Mouse (Mus musculus): ENCODE measurements around the gene Onecut3. TPM values are rescaled to one million over a fixed set of nuclear protein-coding genes. Genes with fewer than 3 reads are reported as not detected.
A peak's percentile ranks its signal among the peaks of the same experiment; 100 is the strongest.

Onecut3 gene
- polyA plus RNA-seq, 1 experiment from 2014 or later: 2.4 TPM

DNA sequence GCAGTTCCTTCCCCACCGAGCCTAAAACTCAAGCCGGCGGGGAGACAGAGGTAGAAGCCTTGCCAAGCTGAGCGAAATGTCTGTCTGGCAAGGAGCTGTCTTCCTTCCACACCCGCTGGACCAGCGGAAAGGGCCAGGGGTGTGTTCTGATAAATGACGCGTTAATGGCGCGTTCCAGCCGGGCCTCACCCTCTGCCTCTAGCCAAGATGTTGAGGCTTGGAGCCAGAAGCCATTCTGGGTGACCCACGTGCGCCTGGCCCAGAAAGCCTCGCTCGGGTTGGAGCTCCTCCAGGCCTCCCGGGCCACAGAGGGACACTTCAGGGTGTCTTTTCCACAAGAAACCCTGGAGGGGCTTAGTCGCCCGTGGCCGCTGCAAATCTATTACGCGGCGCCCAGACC, 4.6 kb upstream of the Onecut3 start:
- no peak for DNase-seq
- ATAC-seq (ENCODE audit: low FRiP score, low TSS enrichment): no peak
- Histone ChIP-seq H3K9me3 (ENCODE audit: control insufficient read depth, low read length) (no peaks in the 10 kb centered on the region), H3K4me3 (replicated peaks; ENCODE audit: low read depth, low read length) (no peak overlapping the region), H3K9ac (replicated peaks; ENCODE audit: low read length) (no peak overlapping the region), H3K4me1 (ENCODE audit: control insufficient read depth, insufficient read depth, low read length) (peaks cover 5% of the 10 kb centered on the region), H3K27ac (replicated peaks; ENCODE audit: low read depth, low read length) (no peak overlapping the region), H3K36me3 (ENCODE audit: control insufficient read depth, insufficient read depth, low read length) (no peaks in the 10 kb centered on the region), H3K27me3 (ENCODE audit: control insufficient read depth, insufficient read depth, low read length) (peaks cover 81% of the 10 kb centered on the region), H3K4me2 (ENCODE audit: low read length) (no peak overlapping the region)
- under 1% methylated on average over 22 of the region's 22 CpGs for WGBS

GRCm38 (mm10) chr10:80495901-80496300, 1.3 kb downstream of the Onecut3 start:
- ATAC-seq (ENCODE audit: low FRiP score, low TSS enrichment) (no peak), DNase-seq (no peak)
- peak overlapping the region; percentile 43 for H3K9ac ChIP-seq (replicated peaks; ENCODE audit: low read length)
- H3K36me3 ChIP-seq (ENCODE audit: control insufficient read depth, insufficient read depth, low read length): no peaks in the 10 kb centered on the region
- peak overlapping the region; percentile 63 for H3K27ac ChIP-seq (replicated peaks; ENCODE audit: low read depth, low read length)
- H3K27me3 ChIP-seq (ENCODE audit: control insufficient read depth, insufficient read depth, low read length): peaks cover 98% of the 10 kb centered on the region
- WGBS: under 1% methylated on average over 35 of the region's 35 CpGs
- H3K4me3 ChIP-seq (replicated peaks; ENCODE audit: low read depth, low read length): peak overlapping the region; percentile 35
- no peaks in the 10 kb centered on the region for H3K9me3 ChIP-seq (ENCODE audit: control insufficient read depth, low read length)
- peaks cover 8% of the 10 kb centered on the region for H3K4me1 ChIP-seq (ENCODE audit: control insufficient read depth, insufficient read depth, low read length)
- peak overlapping the region; percentile 59 for H3K4me2 ChIP-seq (ENCODE audit: low read length)

DNA sequence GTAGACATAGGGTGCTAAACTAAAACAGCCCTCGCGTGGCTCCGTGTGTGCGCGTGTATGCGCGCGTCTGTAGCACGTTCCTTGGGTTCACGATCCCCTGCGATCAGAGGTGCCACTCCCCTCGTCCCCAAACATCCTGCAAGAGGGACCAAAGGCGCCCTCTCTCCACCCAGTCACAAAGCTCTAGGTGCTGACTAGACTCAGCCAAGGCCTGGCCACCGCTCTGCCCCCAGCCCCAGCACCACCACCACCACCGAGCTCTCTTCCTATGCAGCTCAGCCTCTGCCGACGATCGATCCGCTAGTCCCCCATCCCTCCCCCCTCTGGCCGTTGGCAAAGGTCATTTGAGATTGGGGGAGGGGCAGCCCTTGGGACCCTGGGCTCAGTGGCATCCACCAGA, 1.8 kb downstream of the Onecut3 start:
- Histone ChIP-seq H3K4me1 (ENCODE audit: control insufficient read depth, insufficient read depth, low read length) (peaks cover 8% of the 10 kb centered on the region), H3K4me2 (ENCODE audit: low read length) (peak overlapping the region; percentile 59), H3K4me3 (replicated peaks; ENCODE audit: low read depth, low read length) (peak overlapping the region; percentile 35), H3K36me3 (ENCODE audit: control insufficient read depth, insufficient read depth, low read length) (no peaks in the 10 kb centered on the region), H3K9ac (replicated peaks; ENCODE audit: low read length) (peak overlapping the region; percentile 43), H3K27ac (replicated peaks; ENCODE audit: low read depth, low read length) (peak overlapping the region; percentile 49), H3K27me3 (ENCODE audit: control insufficient read depth, insufficient read depth, low read length) (peaks cover 98% of the 10 kb centered on the region), H3K9me3 (ENCODE audit: control insufficient read depth, low read length) (no peaks in the 10 kb centered on the region)
- under 1% methylated on average over 20 of the region's 20 CpGs for WGBS
- ATAC-seq (ENCODE audit: low FRiP score, low TSS enrichment) (no peak), DNase-seq (no peak)

- no peaks in the 10 kb centered on the region for H3K36me3 ChIP-seq (ENCODE audit: control insufficient read depth, insufficient read depth, low read length)
- no peak overlapping the region for H3K4me3 ChIP-seq (replicated peaks; ENCODE audit: low read depth, low read length)
- no peak overlapping the region for H3K27ac ChIP-seq (replicated peaks; ENCODE audit: low read depth, low read length)
- H3K4me2 ChIP-seq (ENCODE audit: low read length): no peak overlapping the region
- H3K9ac ChIP-seq (replicated peaks; ENCODE audit: low read length): no peak overlapping the region
- H3K9me3 ChIP-seq (ENCODE audit: control insufficient read depth, low read length): no peaks in the 10 kb centered on the region
- no peaks in the 10 kb centered on the region for H3K4me1 ChIP-seq (ENCODE audit: control insufficient read depth, insufficient read depth, low read length)
- H3K27me3 ChIP-seq (ENCODE audit: control insufficient read depth, insufficient read depth, low read length): peaks cover 84% of the 10 kb centered on the region
- 1% methylated on average over 7 of the region's 7 CpGs for WGBS
- no peak for DNase-seq
- no peak for ATAC-seq (ENCODE audit: low FRiP score, low TSS enrichment)
Observed at GRCm38 (mm10) chr10:80502291-80502690, 7.7 kb downstream of the Onecut3 start.

GRCm38 (mm10) chr10:80502819-80503314, 8.2 kb downstream of the Onecut3 start:
- H3K27ac ChIP-seq (replicated peaks; ENCODE audit: low read depth, low read length): no peak overlapping the region
- no peaks in the 10 kb centered on the region for H3K36me3 ChIP-seq (ENCODE audit: control insufficient read depth, insufficient read depth, low read length)
- no peak overlapping the region for H3K4me3 ChIP-seq (replicated peaks; ENCODE audit: low read depth, low read length)
- no peak overlapping the region for H3K4me2 ChIP-seq (ENCODE audit: low read length)
- no peak overlapping the region for H3K9ac ChIP-seq (replicated peaks; ENCODE audit: low read length)
- DNase-seq (no peak), ATAC-seq (ENCODE audit: low FRiP score, low TSS enrichment) (no peak)
- under 1% methylated on average over 22 of the region's 22 CpGs for WGBS
- no peaks in the 10 kb centered on the region for H3K4me1 ChIP-seq (ENCODE audit: control insufficient read depth, insufficient read depth, low read length)
- peaks cover 78% of the 10 kb centered on the region for H3K27me3 ChIP-seq (ENCODE audit: control insufficient read depth, insufficient read depth, low read length)
- H3K9me3 ChIP-seq (ENCODE audit: control insufficient read depth, low read length): no peaks in the 10 kb centered on the region

DNA sequence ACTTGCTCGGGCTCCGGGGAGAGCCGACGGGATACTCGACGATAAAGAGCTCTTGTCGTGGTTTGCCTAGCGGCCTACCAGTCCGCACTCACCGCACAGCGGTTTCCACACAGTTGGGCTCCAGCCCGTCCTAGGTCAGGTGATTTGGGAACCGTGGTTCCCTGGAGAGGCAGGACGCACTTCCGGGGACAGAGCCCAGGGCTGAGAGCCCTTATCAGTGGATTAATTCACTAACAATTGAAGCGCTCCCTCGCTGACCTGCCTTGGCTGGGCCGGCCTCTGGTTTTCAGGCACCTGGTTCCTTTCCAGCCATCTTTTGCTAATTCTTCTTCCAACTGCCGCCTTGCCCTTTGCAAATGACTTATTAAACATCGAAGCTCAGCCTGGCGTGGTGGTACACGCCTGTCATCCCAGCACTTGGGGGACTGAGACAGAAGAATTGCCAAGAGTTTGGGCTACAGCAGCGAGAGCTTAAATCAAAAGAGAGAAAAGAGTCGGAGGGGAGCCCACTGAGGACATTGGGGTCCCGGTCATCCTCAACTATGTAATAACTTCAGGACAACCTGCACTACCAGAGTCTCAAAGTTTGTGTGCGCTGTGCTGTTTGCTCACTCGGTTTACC, 9.1 kb downstream of the Onecut3 start:
- no peak overlapping the region for H3K27ac ChIP-seq (replicated peaks; ENCODE audit: low read depth, low read length)
- ATAC-seq (ENCODE audit: low FRiP score, low TSS enrichment) (no peak), DNase-seq (no peak)
- H3K27me3 ChIP-seq (ENCODE audit: control insufficient read depth, insufficient read depth, low read length): peaks cover 70% of the 10 kb centered on the region
- no peak overlapping the region for H3K4me3 ChIP-seq (replicated peaks; ENCODE audit: low read depth, low read length)
- WGBS: 1% methylated on average over 27 of the region's 27 CpGs
- H3K9me3 ChIP-seq (ENCODE audit: control insufficient read depth, low read length): no peaks in the 10 kb centered on the region
- no peaks in the 10 kb centered on the region for H3K4me1 ChIP-seq (ENCODE audit: control insufficient read depth, insufficient read depth, low read length)
- H3K4me2 ChIP-seq (ENCODE audit: low read length): no peak overlapping the region
- H3K9ac ChIP-seq (replicated peaks; ENCODE audit: low read length): no peak overlapping the region; the same call in 1 of the 2 replicates
- H3K36me3 ChIP-seq (ENCODE audit: control insufficient read depth, insufficient read depth, low read length): no peaks in the 10 kb centered on the region

- DNase-seq: no peak
- H3K4me3 ChIP-seq (replicated peaks; ENCODE audit: low read depth, low read length): no peak overlapping the region
- H3K36me3 ChIP-seq (ENCODE audit: control insufficient read depth, insufficient read depth, low read length): no peaks in the 10 kb centered on the region
- under 1% methylated on average over 9 of the region's 9 CpGs for WGBS
- H3K9ac ChIP-seq (replicated peaks; ENCODE audit: low read length): no peak overlapping the region
- H3K9me3 ChIP-seq (ENCODE audit: control insufficient read depth, low read length): no peaks in the 10 kb centered on the region
- H3K4me1 ChIP-seq (ENCODE audit: control insufficient read depth, insufficient read depth, low read length): no peaks in the 10 kb centered on the region
- peaks cover 61% of the 10 kb centered on the region for H3K27me3 ChIP-seq (ENCODE audit: control insufficient read depth, insufficient read depth, low read length)
- no peak overlapping the region for H3K27ac ChIP-seq (replicated peaks; ENCODE audit: low read depth, low read length)
- no peak for ATAC-seq (ENCODE audit: low FRiP score, low TSS enrichment)
- no peak overlapping the region for H3K4me2 ChIP-seq (ENCODE audit: low read length)
Observed at GRCm38 (mm10) chr10:80504724-80505123, 10.1 kb downstream of the Onecut3 start.

GRCm38 (mm10) chr10:80506222-80506621, 11.6 kb downstream of the Onecut3 start:
- Histone ChIP-seq H3K36me3 (ENCODE audit: control insufficient read depth, insufficient read depth, low read length) (no peaks in the 10 kb centered on the region), H3K9me3 (ENCODE audit: control insufficient read depth, low read length) (no peaks in the 10 kb centered on the region), H3K4me3 (replicated peaks; ENCODE audit: low read depth, low read length) (no peak overlapping the region), H3K27ac (replicated peaks; ENCODE audit: low read depth, low read length) (no peak overlapping the region), H3K9ac (replicated peaks; ENCODE audit: low read length) (no peak overlapping the region), H3K4me2 (ENCODE audit: low read length) (no peak overlapping the region), H3K4me1 (ENCODE audit: control insufficient read depth, insufficient read depth, low read length) (no peaks in the 10 kb centered on the region), H3K27me3 (ENCODE audit: control insufficient read depth, insufficient read depth, low read length) (peaks cover 52% of the 10 kb centered on the region)
- ATAC-seq (ENCODE audit: low FRiP score, low TSS enrichment) (no peak), DNase-seq (peak; percentile 89)
- WGBS: under 1% methylated on average over 11 of the region's 11 CpGs

Data from midbrain, embryonic 14.5 days (tissue).